Mouse (Mus musculus): Measurements from ENCODE around the gene Camk1. TPM values are rescaled to one million over a fixed set of nuclear protein-coding genes. Genes with fewer than 3 reads are reported as not detected.

Gene Camk1
- polyA plus RNA-seq, 1 experiment = 33.2 TPM

DNA sequence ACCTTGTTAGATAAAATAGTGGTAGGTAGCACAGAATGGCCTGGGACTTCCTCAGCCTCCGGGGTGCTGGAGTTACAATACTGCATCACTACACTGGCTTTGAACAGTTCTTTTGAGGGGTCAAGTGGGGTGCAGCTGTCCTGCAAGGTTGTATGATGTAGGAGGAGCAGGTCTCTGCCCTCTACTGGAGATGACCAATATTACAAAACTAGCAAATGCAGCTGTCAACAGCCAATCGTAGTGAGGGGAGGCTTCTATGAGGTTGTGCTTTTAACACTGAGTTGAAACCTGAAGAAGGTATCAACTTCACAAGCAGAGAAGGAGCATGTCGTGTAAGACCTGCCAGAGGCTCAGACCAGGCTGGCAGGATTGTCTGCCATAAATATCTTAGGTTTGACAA is 41.5 kb downstream of the Camk1 start:
- Histone ChIP-seq H3K4me3 (ENCODE audit: insufficient read depth, low read depth, low read length) (no peak overlapping the region), H3K27ac (replicated peaks; ENCODE audit: low read depth, low read length) (no peak overlapping the region), H3K4me1 (ENCODE audit: control insufficient read depth, insufficient read depth, insufficient read length, low read length) (no peaks in the 10 kb centered on the region)

DNA sequence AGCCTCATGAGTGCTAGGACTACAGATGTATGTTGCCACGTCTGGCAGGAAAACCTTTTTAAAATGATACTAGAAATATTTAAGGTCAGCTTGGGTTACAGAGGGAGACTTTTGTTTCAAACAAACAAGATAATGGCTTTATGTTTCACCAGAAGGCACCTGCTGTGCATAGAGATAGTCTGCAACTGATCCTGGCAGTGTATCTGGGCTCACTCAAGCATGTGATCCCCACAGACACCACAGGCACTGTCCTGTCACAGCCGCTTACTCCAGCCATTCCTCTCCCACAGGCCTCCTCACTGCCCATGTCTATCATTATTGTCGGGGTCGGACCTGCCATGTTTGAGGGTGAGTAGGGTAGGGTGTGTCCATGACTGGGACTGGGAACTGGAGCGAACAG is 42.4 kb downstream of the Camk1 start:
- H3K27ac ChIP-seq (replicated peaks; ENCODE audit: low read depth, low read length) = no peak overlapping the region
- no peak overlapping the region for H3K4me3 ChIP-seq (ENCODE audit: insufficient read depth, low read depth, low read length)
- no peaks in the 10 kb centered on the region for H3K4me1 ChIP-seq (ENCODE audit: control insufficient read depth, insufficient read depth, insufficient read length, low read length)

DNA sequence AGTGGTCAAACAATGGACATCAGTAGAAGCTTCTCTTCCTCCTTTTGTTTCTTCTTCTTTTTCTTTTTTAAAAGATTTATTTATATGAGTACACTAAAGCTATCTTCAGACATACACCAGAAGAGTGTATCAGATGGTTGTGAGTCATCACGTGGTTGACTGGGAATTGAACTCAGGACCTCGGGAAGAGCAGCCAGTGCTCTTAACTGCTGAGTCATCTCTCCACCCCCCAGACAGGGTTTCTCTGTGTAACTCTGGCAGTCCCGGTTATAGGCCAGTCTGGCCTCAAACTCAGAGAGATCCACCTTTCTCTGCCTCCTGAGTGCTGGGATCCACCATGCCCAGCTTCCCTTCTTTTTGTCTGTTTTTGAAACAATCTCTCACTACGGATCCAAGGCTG is 47.1 kb downstream of the Camk1 start:
- no peaks in the 10 kb centered on the region for H3K4me1 ChIP-seq (ENCODE audit: control insufficient read depth, insufficient read depth, insufficient read length, low read length)
- no peak overlapping the region for H3K27ac ChIP-seq (replicated peaks; ENCODE audit: low read depth, low read length)
- no peak overlapping the region for H3K4me3 ChIP-seq (ENCODE audit: insufficient read depth, low read depth, low read length)

DNA sequence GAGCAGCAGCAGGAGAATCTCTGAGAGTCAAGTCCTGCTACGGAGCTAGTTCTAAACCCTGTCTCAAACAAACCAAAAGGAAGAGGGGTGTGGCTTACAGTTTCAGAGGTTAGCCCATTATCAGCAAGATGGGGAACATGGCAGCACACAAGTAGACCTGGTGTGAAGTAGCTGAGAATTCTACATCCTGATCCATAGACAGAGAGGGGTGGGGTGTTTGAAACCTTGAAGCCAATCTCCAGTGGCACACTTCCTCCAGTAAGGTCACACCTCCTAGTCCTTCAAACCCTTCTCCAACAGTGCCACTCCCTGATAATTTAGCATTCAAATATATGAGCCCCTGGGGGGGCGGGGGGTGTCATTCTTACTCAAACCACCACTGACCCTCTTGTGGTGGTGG is 47.7 kb downstream of the Camk1 start:
- Histone ChIP-seq H3K4me1 (ENCODE audit: control insufficient read depth, insufficient read depth, insufficient read length, low read length) (no peaks in the 10 kb centered on the region), H3K4me3 (ENCODE audit: insufficient read depth, low read depth, low read length) (no peak overlapping the region), H3K27ac (replicated peaks; ENCODE audit: low read depth, low read length) (no peak overlapping the region)

DNA sequence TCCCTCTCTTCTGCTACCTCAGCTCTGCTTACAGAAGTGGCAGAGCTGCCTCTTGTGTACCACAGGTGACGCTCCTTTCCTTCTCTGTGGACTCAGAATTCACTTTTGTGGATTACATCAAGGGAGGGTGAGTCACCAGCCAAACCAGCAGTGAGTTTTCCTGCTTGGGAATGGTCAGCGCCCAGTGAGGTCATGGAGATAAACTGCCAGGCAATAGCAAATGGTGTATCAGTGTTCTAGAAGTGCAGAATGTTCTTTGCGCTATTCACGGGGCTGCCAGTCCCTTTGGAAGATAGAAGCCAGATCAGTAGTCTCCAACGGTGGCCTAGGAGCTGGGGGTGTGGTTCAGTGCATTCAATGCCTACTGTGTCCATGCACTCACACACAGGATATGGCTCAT is 50.8 kb downstream of the Camk1 start:
- Histone ChIP-seq H3K4me1 (ENCODE audit: control insufficient read depth, insufficient read depth, insufficient read length, low read length) (no peaks in the 10 kb centered on the region), H3K27ac (replicated peaks; ENCODE audit: low read depth, low read length) (no peak overlapping the region)

DNA sequence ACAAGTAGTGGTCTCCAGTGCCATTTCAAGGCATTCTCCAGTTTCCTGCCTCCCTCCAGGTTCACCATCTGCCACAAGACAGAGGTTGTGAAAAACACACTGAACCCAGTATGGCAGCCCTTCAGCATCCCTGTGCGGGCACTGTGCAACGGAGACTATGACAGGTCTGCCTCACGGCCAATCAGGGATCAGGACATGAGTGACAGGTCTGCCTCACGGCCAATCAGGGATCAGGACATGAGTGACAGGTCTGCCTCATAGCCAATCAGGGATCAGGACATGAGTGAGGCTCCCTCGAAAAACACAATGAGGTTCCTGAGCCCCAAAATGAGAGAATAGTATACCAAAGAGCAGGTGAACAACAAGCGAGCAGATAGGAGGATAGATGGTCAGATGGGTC is 53.4 kb downstream of the Camk1 start:
- H3K4me3 ChIP-seq (ENCODE audit: insufficient read depth, low read depth, low read length) = no peak overlapping the region
- H3K4me1 ChIP-seq (ENCODE audit: control insufficient read depth, insufficient read depth, insufficient read length, low read length) = no peaks in the 10 kb centered on the region
- no peak overlapping the region for H3K27ac ChIP-seq (replicated peaks; ENCODE audit: low read depth, low read length)

More for the DNA sequence above, 50.8 kb downstream of the Camk1 start:
- no peak overlapping the region for H3K4me3 ChIP-seq (ENCODE audit: insufficient read depth, low read depth, low read length)

DNA sequence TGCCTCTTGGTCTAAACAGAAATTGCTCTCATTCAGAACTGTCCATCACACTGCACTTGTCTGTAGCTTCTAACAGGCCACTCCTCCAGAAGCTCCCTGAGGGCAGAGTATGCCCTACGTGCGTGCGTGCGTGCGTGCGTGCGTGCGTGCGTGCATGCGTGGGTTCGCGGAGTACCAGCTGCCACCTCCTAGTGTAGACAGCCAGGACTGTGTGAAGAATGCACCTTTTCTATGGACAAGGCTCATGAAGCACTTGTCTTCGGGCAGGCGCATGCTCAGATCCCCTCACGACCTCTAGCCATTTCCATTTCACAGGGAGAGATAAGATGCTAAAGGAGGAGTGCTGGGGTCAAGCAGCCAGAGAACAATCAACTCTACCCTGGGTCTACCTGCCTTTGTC is 54.4 kb downstream of the Camk1 start:
- H3K27ac ChIP-seq (replicated peaks; ENCODE audit: low read depth, low read length) = no peak overlapping the region
- no peaks in the 10 kb centered on the region for H3K4me1 ChIP-seq (ENCODE audit: control insufficient read depth, insufficient read depth, insufficient read length, low read length)
- H3K4me3 ChIP-seq (ENCODE audit: insufficient read depth, low read depth, low read length) = no peak overlapping the region

DNA sequence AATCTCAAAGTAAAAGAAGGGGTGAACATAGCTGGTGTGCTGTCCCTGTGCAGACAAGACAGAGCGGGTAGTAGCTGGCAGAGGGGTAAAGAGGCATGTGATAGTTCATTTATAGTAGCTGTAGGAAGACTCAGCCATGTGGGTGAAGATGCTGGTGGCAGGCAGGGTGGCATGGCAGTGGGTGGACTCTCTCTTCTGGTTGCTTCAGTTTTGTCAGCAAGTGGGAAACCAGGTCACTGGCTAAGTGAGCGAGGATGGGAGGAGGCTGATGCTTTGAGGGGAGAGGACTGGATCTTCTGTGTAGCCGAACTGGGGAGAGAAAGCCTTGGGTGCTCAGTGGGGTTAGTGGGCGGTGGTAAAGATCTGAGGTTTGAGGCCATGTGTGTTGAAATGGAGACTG is 56.5 kb downstream of the Camk1 start:
- Histone ChIP-seq H3K4me3 (ENCODE audit: insufficient read depth, low read depth, low read length) (no peak overlapping the region), H3K27ac (replicated peaks; ENCODE audit: low read depth, low read length) (no peak overlapping the region), H3K4me1 (ENCODE audit: control insufficient read depth, insufficient read depth, insufficient read length, low read length) (peaks cover 3% of the 10 kb centered on the region; the same call in 1 of the 2 replicates)

DNA sequence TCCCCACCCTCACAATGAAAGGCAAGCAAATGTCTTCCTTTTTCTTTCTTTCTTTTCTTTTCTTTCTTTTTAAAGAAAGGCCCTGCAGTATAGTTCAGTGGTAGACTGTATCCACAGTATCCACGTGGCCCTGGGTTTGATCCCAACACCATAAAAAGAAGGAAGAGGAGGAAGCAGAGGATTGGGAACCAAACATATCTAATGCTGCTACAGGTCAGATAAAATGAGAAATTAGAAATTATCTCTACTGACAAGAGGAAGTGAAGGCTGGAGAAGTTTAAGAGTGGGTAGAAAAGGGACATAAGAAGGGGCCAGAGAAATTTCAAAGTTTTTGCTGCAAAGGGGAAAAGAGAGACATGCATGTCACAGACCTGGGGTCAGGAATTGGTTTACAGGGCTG is 57.5 kb downstream of the Camk1 start:
- H3K27ac ChIP-seq (replicated peaks; ENCODE audit: low read depth, low read length) = no peak overlapping the region
- H3K4me1 ChIP-seq (ENCODE audit: control insufficient read depth, insufficient read depth, insufficient read length, low read length) = peaks cover 3% of the 10 kb centered on the region; the same call in 1 of the 2 replicates
- no peak overlapping the region for H3K4me3 ChIP-seq (ENCODE audit: insufficient read depth, low read depth, low read length)

DNA sequence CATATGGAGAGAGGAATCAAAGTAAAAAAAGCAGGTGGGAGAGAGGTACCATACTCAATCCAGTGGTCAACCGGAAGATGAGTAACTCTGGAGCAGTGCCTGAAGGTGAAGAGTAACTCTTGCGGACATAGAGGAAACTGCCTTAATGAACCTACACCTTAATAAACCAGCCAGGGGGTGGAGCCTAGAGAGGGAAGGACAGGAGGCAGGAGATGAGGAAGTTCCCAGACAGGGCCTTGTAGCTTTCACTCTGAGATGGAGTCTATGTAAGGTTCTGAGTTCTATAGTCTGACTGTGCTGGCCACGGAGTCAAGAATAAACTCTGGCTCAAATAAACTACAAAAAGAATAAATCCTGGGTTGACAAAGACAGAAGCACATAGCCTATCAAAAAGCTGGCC is 58.9 kb downstream of the Camk1 start:
- Histone ChIP-seq H3K4me1 (ENCODE audit: control insufficient read depth, insufficient read depth, insufficient read length, low read length) (peaks cover 3% of the 10 kb centered on the region; the same call in 1 of the 2 replicates), H3K27ac (replicated peaks; ENCODE audit: low read depth, low read length) (no peak overlapping the region), H3K4me3 (ENCODE audit: insufficient read depth, low read depth, low read length) (no peak overlapping the region)

Other genes with a start within 250 kb of the Camk1 start
- gene Lhfpl4, start 148.6 kb downstream of the Camk1 start, polyA plus RNA-seq (2012; ENCODE audit: insufficient read depth, insufficient read length, missing spikeins) = 0.87 and 1.3 TPM in 2 replicates
- gene Mtmr14, start 106.1 kb downstream of the Camk1 start, polyA plus RNA-seq (2012; ENCODE audit: insufficient read depth, insufficient read length, missing spikeins) = 26.3 and 37.1 TPM in 2 replicates
- 0.44 and 0.71 TPM in 2 replicates for gene Cpne9, start 61.7 kb downstream of the Camk1 start, polyA plus RNA-seq (2012; ENCODE audit: insufficient read depth, insufficient read length, missing spikeins)
- 12.6 and 15.1 TPM in 2 replicates for gene Brpf1, start 36.8 kb downstream of the Camk1 start, polyA plus RNA-seq (2012; ENCODE audit: insufficient read depth, insufficient read length, missing spikeins)
- gene Ogg1, start 17.0 kb downstream of the Camk1 start, polyA plus RNA-seq (2012; ENCODE audit: insufficient read depth, insufficient read length, missing spikeins) = 18.0 and 18.7 TPM in 2 replicates
- gene Tada3, start 33.9 kb upstream of the Camk1 start, polyA plus RNA-seq (2012; ENCODE audit: insufficient read depth, insufficient read length, missing spikeins) = 19.7 and 31.6 TPM in 2 replicates
- gene Arpc4, start 34.1 kb upstream of the Camk1 start, polyA plus RNA-seq (2012; ENCODE audit: insufficient read depth, insufficient read length, missing spikeins) = 70.6 and 98.1 TPM in 2 replicates
- 0.83 and 1.0 TPM in 2 replicates for gene Ttll3, start 45.3 kb upstream of the Camk1 start, polyA plus RNA-seq (2012; ENCODE audit: insufficient read depth, insufficient read length, missing spikeins)
- 15.7 and 17.8 TPM in 2 replicates for gene Rpusd3, start 75.4 kb upstream of the Camk1 start, polyA plus RNA-seq (2012; ENCODE audit: insufficient read depth, insufficient read length, missing spikeins)
- gene Cidec, start 91.8 kb upstream of the Camk1 start, polyA plus RNA-seq (2012; ENCODE audit: insufficient read depth, insufficient read length, missing spikeins) = 797 and 1,047 TPM in 2 replicates
- 34.1 and 34.8 TPM in 2 replicates for gene Jagn1, start 98.6 kb upstream of the Camk1 start, polyA plus RNA-seq (2012; ENCODE audit: insufficient read depth, insufficient read length, missing spikeins)
- 5.9 and 8.7 TPM in 2 replicates for gene Il17re, start 114.5 kb upstream of the Camk1 start, polyA plus RNA-seq (2012; ENCODE audit: insufficient read depth, insufficient read length, missing spikeins)
- gene Il17rc, start 127.4 kb upstream of the Camk1 start, polyA plus RNA-seq (2012; ENCODE audit: insufficient read depth, insufficient read length, missing spikeins) = 9.0 and 10.2 TPM in 2 replicates
- gene Creld1, start 139.3 kb upstream of the Camk1 start, polyA plus RNA-seq (2012; ENCODE audit: insufficient read depth, insufficient read length, missing spikeins) = 40.6 and 44.4 TPM in 2 replicates
- gene Prrt3, start 157.9 kb upstream of the Camk1 start, polyA plus RNA-seq (2012; ENCODE audit: insufficient read depth, insufficient read length, missing spikeins) = not detected in 2 replicates
- 52.2 and 77.4 TPM in 2 replicates for gene Emc3, start 187.7 kb upstream of the Camk1 start, polyA plus RNA-seq (2012; ENCODE audit: insufficient read depth, insufficient read length, missing spikeins)
- gene Fancd2, start 187.7 kb upstream of the Camk1 start, polyA plus RNA-seq (2012; ENCODE audit: insufficient read depth, insufficient read length, missing spikeins) = 0.48 TPM in 1 of 2 replicates, not detected in the other